Mouse (Mus musculus) adrenal gland, postnatal 10 days (tissue): ENCODE measurements around the gene Ilf2. TPM values are rescaled to one million over a fixed set of nuclear protein-coding genes. Genes with fewer than 3 reads are reported as not detected.

Experiments used
- DNase-seq: peaks from one replicate; pipeline ENCODE4 v3.0.0; 2021; ENCODE audit warnings: mixed read lengths
- total RNA-seq, 2 experiments: library from RNA; stranded (reverse); gene quantifications; 2 replicates each; pipeline ENCODE4 v1.2.3; 2021

Ilf2 gene
- total RNA-seq, 2 experiments from 2014 or later: 59.1 to 63.2 TPM

DNA sequence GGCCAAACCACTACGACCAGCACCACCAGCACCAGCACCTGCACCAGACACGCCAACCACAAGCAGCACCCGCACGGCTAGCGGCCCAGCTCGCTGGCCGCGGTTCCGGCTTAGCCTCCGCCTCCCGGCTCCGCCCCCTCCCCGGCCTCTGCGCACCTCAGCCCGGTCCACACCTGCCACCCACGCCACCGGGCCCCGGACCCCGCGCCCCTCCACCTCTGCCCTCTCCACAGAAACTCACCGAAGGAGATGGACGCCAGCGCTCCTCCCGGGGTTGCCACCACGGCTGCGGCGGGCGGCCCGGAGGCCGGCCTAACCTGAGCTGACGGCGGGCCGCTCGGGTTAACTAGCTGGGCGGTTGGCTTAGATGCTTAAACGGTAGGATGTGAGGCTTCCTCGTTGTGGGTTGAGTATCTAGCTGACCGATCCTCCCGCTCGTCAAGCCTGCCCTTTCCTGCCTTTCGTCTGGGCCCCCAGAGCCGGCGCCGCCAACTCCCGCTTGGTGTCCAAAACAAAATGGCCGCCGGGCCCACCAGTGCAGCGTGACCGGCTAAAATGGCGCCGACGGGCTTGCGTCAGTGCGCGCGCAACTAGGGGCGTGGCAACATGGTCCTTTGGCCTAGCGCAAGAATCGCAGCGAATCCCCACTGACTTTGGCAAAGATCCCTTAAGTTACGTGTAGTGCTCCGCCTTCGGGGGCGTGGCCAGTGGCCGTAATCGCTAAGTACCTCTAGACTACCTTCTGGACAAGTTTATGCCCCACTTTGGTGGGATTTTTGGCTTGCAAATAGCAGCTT is 33.2 kb downstream of the Ilf2 start, which contains the start of gene Chtop:
Gene Chtop, minus strand, starts transcription at position 549 of the 797 bp plus-strand sequence.
- peak; percentile 100 for DNase-seq

DNA sequence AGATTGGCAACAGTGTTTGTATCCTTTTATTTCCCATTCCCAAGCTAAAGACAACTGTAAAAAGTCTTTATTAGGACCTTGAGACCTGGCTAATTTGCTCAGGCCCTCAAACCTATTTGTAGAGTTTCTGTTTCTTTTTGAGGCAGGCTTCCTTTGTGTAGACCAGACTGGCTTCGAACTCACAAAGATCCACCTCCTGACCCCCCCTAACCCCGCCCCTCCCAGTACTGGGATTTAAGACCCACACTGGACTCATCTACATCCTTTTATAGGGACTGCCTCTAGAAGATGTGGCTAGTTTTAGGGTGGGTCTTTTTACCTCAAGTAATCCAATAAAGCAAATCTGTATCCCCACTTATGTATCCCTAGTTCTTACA is 33.8 kb downstream of the Ilf2 start:
- DNase-seq: no peak

DNA sequence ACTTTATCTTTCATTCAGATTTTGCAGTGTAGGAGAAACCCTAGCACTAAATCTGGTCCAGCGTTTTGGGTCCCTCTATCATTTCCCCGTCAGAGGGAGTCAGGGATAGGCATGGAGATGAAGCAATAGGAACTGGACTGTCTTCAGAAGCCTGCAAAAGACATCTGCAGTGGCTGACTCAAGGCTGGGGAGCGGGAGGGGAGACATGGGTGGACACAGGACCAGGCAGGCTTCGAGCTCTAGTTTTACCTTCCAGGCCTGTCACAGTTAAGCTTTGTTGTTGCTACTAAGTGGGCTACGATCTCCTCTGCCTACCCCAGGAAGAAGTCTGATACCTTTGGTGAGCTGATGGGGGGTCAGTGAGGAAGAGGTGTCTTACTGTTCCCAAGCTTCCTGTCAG is 36.4 kb downstream of the Ilf2 start:
- no peak for DNase-seq

DNA sequence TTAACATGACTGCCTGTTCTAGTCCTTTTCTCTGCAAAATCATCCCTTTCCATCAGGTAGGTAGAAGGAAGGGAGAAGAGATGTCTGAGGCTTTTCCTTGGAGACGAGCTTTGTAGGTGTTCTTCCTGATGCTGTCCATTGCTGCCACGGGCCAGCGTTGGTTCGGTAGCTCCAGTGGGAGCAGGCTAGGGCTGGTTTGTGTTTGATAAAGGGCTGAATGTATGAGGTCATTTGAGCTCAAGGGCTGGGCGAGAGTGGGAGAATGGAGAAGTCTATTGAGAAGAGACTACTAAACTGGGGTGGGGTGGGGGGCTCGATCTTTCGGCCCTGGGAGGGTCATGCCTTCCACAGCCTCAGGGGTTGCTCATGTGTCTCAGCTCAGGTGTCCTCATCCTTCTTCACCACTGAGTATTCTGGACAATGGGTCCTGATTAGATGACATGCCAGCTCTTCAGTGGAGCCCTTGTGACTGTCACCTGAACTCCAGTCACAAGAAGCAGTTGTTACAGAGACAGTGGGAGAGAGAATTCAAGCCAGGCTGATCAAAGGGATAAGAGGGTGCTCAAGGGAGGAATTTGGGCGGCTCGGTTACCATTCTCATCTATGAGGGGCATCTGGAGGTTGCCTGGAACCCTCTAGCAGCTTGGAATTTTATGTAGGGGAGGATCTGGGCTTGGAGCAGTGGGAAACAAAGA is 37.2 kb downstream of the Ilf2 start:
- DNase-seq: no peak

DNA sequence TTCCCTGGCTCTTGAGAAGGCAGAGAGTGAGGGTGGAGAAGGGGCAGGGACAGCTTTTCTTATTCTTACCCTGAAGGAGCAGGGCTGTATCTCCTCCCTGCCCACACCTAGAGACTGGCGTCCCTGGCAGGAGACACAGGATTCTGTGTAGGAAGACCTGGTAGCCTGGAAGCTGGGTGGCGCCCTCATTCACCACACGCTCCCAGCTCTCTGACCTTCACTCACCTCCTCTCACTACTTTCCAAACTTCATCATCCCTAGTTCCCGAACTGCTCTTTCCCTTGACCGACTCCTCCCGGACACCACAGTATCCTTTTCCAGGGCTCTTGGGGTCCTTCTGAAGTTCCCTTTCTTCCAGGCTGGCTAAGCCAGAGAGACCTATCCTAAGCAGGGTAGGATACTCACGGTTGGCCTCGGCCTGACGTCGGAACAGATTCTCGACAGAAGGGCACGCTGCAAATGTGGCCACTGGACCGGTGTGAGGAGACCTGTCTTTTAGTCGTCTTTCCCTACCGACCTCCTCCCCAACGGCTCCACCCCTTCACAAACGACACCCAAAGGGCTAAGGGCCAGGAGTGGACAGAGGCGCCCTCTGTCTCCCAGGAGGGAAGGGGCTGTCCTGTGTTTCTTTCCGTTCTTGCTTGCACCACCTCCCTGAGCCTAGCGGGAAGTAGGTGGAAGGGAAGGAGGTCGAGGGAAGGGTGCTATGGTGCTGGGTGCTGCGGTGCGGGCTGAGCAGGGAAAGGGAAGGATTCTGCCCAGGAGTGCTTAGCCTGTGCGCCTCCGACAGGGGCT is 38.1 kb downstream of the Ilf2 start, which contains the start of the genes S100a1 and S100a13:
Gene S100a1, minus strand, starts transcription at position 597 of the 795 bp plus-strand sequence.
Gene S100a13, plus strand, starts transcription at position 640 of the 795 bp plus-strand sequence.
- peak; percentile 87 for DNase-seq

DNA sequence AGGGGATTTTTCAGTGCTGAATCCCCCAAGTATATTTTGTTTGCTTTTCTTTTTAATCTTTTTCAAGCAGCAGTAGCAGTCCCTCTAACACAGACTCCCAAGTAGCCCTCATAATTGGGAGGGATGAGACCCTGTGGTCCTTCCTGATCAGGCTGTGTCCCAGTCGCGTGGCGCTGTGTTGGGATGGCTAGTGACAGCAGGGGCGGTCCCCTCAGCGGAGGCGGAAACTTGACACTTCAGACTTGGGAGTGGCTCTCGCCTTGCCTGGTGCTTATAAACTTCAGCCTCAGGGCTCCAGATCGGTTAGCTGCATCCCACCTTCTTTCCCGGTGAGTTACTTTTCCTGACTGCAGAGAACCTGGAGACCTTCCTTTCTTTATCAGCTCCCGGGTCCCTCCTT is 38.8 kb downstream of the Ilf2 start:
- DNase-seq: peak; percentile 85

DNA sequence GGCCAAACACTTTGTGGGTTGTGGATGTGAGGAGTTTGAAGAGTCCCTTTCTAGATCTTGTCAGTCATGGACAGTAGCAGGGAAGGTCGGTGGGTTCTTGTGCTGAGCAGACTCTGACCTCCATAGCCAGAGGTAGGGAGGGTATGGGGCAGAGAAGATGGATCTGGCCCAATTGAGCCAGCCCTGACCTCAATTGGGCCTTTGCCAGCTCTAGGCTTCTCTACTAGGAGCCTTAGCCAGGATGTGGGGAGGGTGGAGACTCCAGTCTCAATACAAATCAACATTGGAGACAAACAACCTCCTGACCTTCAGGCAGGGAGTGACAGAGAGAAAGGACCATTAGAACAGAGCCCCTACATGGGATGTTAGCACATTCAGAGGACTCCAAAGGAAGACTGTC is 39.3 kb downstream of the Ilf2 start:
- DNase-seq: peak; percentile 63

DNA sequence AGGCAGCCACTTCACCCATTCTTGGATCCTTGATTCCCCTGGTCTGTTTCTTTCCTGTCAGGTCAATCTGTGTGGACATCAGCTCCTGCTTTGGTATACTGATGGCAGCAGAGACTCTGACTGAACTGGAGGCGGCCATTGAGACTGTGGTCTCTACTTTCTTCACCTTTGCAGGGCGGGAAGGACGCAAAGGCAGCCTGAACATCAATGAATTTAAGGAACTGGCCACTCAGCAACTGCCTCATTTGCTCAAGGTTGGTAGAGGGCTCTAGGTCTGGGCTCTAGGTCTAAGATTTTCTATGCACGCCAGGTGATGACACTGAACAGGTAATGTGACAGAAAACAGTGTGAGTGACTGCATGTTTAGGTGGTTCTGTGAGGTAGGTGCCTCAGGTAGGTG is 39.9 kb downstream of the Ilf2 start:
- DNase-seq: no peak

DNA sequence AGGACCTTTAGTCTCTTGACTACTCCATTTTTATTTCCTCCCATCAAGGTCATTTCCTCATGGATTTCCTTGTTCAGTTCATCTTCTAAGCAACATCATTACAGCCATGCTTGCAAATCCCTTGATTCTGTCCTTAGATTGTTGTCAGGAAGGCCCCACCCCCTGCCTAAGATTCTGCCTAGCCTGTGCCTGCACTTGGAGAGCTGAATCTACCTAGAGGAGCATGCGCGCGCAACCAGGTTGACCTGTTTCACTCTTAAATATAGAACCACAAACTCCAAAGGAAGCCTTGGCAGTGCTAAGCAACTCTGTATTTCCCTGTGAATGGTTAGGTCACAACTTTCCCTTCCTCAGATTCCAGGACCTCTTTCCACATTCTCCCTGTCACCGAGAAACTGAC is 41.8 kb downstream of the Ilf2 start:
- no peak for DNase-seq

DNA sequence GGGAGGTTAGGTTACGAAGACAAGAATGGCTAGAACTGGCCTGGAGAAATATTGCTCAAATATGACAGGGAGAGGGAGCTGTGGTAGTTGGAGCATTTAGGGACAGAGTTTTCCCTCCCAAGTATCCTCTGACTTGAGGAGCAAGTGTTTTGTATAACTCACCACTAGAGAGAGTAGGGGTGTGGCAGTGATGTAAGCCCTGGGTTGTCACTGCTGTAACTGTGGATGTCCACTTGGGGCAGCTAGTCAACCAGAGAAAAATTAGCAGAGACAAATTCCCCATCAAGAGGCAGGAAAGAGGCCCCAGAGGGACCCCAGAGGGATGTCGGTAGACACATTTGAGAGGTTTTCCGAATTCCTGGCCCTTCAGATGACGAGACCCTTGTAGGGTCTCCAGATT is 49.5 kb downstream of the Ilf2 start:
- peak; percentile 60 for DNase-seq

DNA sequence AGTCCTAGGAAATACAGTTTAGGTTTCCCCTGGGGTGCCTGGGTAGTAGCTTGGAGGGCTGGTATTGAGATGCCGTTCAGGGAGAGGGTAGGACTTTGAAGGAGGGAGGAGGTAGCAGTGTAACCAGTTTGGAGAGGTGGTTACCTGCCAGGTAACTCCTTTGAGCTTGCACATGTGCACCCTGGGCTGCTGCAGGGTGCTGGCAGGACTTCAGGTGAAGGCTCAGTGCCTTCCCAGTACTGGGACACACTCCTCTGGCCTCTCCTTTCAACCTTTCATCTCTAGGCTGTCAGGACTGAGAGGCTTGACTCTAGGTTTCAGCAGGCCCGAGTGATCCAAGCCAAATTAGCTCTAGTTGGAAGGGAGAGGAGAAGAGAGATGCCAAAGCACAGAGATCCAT is 50.1 kb downstream of the Ilf2 start:
- no peak for DNase-seq

DNA sequence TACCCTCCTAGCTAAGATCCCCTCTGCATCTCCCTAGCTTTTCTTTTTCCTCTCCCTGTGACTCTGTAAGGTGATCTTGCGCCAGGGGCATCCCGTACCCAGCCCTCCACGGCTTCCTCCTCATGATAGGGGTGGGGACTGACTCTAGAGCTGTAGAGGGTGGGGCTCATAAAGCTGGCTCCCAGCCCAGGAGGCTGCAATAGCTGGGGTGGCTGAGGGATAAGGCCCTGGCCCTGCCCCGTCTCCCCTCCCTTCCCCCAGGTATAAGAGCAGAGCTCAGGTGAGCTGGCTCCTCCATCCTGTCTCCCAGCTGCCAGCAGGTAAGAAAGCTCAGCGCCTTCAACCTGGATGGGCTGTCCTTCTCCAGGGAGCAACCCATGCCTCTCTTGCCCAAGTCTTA is 50.7 kb downstream of the Ilf2 start, which contains the start of gene S100a14:
Gene S100a14, plus strand, starts transcription at position 277 of the 400 bp plus-strand sequence.
- DNase-seq: no peak

DNA sequence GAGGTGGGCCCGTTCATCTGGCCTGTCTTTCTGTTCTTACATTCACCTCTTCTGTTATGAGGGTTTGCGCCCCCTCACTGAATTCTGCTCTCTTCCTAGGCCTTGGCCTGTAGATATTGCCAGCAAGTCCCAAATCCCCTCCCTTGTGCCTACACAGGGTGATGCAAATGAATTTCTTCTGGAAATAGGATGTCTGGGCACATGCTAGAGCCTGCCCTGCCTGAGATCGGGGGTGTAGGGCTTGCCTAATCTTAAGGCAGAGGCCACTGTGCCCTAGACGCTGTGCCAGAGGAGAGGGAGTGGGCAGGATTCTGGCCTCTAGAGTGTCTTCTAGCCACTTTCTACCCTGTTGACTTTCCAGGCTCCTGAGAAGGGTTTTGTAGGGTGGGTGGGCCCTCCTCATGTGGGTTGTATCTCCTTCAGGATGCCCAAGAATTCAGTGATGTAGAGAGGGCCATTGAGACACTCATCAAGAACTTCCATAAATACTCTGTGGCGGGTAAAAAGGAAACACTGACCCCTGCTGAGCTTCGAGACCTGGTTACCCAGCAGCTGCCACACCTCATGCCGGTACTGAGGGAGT is 51.5 kb downstream of the Ilf2 start:
- DNase-seq: no peak

DNA sequence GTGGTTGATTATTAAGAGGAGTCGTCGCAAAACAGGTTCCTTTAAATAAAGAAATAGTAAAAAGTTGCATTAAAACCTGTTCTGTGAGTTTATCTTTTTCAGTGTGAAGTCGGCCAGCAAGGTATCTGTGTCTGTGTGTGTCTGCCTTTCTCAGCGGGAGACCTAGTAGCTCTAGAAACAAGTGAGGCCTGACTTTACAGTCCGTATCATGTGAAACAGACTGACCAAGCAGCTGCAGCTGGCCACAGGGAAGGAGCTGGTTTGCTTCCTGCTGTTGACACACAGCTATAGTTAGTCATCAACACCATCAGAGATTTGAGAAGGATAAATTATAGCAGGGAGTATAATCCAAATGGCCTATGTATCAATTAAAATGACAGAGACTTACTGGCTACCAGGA is 55.8 kb downstream of the Ilf2 start:
- DNase-seq: no peak

DNA sequence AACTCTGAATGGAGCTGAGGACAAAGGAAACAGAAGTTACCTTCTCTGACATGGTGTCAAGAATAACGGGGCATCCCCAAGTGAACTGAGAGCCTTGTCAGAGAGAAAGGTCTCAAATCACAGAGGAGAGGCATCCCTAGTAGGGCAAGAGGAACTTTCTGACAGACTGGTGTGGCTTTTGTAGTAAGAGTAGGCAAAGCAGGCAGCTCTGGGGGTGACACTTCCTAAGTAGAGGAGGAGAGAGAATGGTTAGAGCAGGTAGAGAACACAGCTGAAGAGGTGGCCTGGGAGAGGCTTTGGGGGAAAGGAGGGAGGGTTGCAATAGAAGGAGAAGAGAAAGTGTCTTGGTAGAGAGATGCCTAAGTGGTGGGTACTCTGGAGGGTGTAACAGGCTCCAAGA is 59.5 kb downstream of the Ilf2 start:
- no peak for DNase-seq

DNA sequence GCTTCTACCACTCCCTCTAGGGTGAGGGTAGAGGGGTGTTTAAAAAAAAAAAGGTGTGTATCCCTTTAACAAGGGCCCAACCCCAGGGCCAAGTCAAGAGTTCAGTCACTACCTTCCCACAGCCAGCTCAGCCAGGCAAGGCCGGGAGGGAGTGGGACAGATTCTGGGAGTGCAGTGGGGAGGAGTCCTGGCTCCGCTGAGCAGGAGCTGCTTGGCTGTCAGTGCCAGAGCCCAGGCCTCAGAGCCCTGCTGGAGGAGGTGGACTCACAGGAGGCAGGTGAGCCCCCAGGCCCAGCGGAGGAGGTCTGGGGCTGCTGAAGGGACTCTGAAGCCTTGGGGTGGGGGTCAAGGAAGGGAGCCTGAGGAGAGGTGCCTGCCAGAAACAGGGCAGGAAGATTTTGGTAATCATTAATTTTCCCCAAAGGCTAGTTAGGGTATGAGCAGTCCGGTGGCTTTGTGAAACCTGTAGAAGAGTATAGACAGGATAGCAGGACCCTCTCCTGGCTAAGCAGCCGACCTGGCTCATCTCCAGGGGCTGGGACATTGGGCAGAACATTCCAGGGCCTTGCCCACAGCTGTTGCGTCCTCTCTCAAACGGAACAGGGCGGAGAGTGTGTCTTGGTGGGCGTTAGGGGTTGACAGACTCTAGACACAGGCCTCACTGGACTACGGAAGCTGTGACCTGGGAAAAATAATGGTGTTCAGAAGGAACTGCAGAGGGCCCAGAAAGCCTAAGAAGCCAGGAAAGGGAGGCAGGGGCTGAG is 61.4 kb downstream of the Ilf2 start, which contains the start of gene S100a16:
Gene S100a16, plus strand, starts transcription at position 114 of the 764 bp plus-strand sequence.
- peak; percentile 84 for DNase-seq

DNA sequence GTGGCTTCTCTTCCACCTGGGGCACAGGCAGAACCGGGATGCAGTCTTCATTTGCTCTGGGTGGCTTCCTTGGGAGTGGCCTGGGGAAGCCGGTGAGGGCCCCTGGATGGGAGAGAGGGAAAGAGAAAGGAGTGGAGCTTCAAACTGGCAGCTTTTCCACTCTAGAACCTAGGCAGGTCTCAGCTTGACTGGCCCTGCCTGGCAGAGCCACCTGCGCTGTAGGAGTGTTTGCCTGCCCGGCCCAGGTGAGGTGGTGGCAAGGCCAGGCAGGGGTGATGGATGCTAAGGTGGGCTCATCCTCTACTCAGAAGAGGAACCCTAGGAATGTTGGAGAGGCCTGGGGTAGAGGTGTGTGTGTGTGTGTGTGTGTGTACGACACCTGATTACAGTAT is 62.0 kb downstream of the Ilf2 start:
- DNase-seq: no peak
